Mouse (Mus musculus) neural tube, embryonic 15.5 days (tissue): ENCODE results near the gene Cuzd1. TPM values are rescaled to one million over a fixed set of nuclear protein-coding genes. Genes with fewer than 3 reads are reported as not detected.
A peak's percentile ranks its signal among the peaks of the same experiment; 100 is the strongest.

ENCODE experiments used
- ATAC-seq: fragments of 200-750 bp; cut with Nextera tagmentation; 2 replicates; pipeline ENCODE4 v1.8.0; 2017; ENCODE audit warnings: mild to moderate bottlenecking, moderate TSS enrichment, moderate library complexity; ENCODE audit not compliant: low FRiP score
- H3K27ac ChIP-seq: fragments of 300-500 bp; sonication (generic); replicated peaks from 2 replicates; pipeline ENCODE4 v1.5.1; 2015; ENCODE audit warnings: mild to moderate bottlenecking, inconsistent platforms
- H3K27me3 ChIP-seq: fragments of 300-500 bp; sonication (generic); replicated peaks from 2 replicates; pipeline ENCODE4 v1.6.1; 2015; ENCODE audit warnings: inconsistent platforms
- H3K36me3 ChIP-seq: fragments of 300-500 bp; sonication (generic); 2 replicates; pipeline ENCODE4 v1.6.1; 2015; ENCODE audit warnings: inconsistent platforms
- H3K4me1 ChIP-seq: fragments of 300-500 bp; sonication (generic); 2 replicates; pipeline ENCODE4 v1.6.1; 2015; ENCODE audit warnings: inconsistent platforms
- H3K4me2 ChIP-seq: fragments of 300-500 bp; sonication (generic); 2 replicates; pipeline ENCODE4 v1.6.1; 2015; ENCODE audit warnings: inconsistent platforms, mild to moderate bottlenecking, moderate library complexity
- H3K4me3 ChIP-seq: fragments of 300-500 bp; sonication (generic); replicated peaks from 2 replicates; pipeline ENCODE4 v1.5.1; 2015; ENCODE audit warnings: mild to moderate bottlenecking, inconsistent platforms
- H3K9ac ChIP-seq: fragments of 300-500 bp; sonication (generic); replicated peaks from 2 replicates; pipeline ENCODE4 v1.6.1; 2015; ENCODE audit warnings: mild to moderate bottlenecking, inconsistent platforms
- H3K9me3 ChIP-seq: fragments of 300-500 bp; sonication (generic); replicated peaks from 2 replicates; pipeline ENCODE4 v1.6.1; 2016; ENCODE audit warnings: inconsistent platforms
- WGBS: fragments of 180-500 bp; shearing (Covaris S2); methylation state at CpG from one replicate; pipeline ENCODE4 v1.1.7; 2015; ENCODE audit warnings: mixed read lengths; 5-methylcytosine and 5-hydroxymethylcytosine counted together
- polyA plus RNA-seq: library from polyadenylated mRNA; unstranded; fragments of >200 nt; fragmentation: Nextera tagmentation; extraction: Ambion mirVana; gene quantifications from 2 replicates; pipeline ENCODE4 v1.2.1, GENCODE M21; 2015

Cuzd1 gene
- polyA plus RNA-seq, result 0.13 TPM in 1 of 2 replicates, not detected in the other

DNA sequence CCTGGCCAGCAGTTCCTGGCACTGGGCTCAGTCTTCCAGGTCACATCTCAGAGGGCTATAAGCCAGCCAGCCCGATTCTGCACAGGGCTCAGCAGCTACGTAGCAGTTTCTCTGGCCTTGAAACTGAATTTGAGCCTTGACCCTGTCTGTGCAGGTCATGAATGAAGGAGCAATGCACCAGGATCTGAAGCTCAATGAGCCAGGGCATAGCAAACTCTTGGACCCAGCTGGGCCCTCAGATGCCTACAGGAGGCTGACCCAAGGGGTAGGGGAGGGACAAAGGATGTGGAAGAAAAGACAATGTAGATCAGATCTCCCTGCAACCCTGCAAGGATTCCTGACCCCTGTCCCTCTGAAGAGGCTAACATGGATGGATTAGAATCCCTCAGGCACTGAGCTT lies at the start of gene Cuzd1:
Gene Cuzd1 (minus strand): TSS at position 101 of the 400 bp plus-strand sequence.
- ATAC-seq, result no peak
- 85% methylated on average over 2 of the region's 2 CpGs for WGBS

DNA sequence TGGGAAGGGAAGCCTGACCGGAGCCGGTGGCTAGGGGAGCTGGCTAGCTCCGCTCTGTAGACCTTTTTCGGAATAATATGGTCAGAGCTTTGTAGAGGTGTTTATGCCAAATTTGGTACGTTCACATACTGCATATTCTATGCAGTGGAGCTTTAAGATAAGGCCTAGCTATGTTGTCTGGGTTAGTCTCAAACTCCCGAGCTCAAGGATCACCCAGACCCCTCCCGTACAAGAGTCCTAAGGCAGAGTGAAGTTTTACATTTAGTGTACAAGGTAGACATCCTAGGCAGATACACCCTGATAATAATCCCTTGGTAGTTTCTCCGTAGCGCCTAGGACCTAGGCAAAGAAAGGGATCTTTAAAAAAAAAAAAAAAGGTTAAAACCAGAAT lies 49.4 kb upstream of the Cuzd1 start:
- Histone ChIP-seq H3K9me3 (no peaks in the 10 kb centered on the region), H3K4me1 (peaks cover 11% of the 10 kb centered on the region), H3K9ac (peak overlapping the region; percentile 90), H3K4me3 (peak overlapping the region; percentile 75), H3K36me3 (0 out of 2 replicates have a peak, but pooled peaks cover 6% of the 10 kb centered on the region), H3K27ac (peak overlapping the region; percentile 94), H3K27me3 (no peaks in the 10 kb centered on the region), H3K4me2 (peak overlapping the region; percentile 65)
- ATAC-seq, result no peak; the same call in none of the 2 replicates
- WGBS, result 7% methylated on average over 9 of the region's 9 CpGs

More for the DNA sequence above, at the start of gene Cuzd1:
- Histone ChIP-seq H3K4me1 (no peaks in the 10 kb centered on the region), H3K4me3 (no peak within 1 kb of the TSS), H3K9me3 (no peaks in the 10 kb centered on the region), H3K27me3 (no peaks in the 10 kb centered on the region), H3K36me3 (no peaks in the 10 kb centered on the region), H3K9ac (no peak within 1 kb of the TSS), H3K4me2 (no peak within 1 kb of the TSS), H3K27ac (no peak within 1 kb of the TSS)

DNA sequence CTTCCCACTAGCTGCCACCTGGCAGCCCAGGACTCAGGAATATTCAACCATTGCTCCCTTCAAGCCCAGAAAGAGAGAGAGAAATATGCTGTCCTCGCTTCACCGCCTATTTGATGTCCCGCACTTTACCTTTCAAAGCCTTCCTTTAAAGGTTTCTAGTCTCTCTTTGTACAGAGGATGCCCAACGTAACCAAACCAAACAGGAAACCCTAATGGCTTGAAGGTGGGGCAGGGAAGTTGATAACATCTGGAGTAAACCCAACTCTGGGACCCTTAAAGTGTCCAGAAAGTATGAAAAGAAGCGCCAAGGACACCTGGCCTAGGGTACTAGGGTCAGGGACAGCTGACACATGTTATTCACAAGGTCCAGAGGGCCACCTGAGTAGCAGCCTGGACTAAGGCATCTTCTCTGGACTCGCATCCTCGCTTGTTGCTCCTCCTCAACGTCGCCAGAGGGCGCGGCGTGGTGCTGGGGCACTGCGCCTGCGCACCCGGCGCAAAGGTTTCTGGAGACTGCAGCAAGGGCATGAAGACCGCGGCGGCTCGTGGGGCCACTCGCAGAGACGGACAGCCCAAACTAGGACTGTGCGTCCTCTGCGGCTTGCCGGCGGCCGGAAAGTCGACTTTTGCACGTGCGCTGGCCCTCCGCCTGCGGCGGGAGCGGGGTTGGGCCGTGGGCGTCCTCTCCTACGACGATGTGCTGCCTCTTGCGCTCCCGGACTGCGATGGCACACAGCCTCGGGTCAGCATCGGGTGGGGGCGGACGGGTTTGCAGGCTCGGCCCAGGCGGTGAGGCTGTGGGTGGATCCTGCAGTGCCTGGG lies 48.8 kb upstream of the Cuzd1 start, which contains the start of gene Pstk:
Gene Pstk (plus strand): TSS at position 494 of the 822 bp plus-strand sequence.
- Histone ChIP-seq H3K27ac (peak within 1 kb of the TSS; percentile 94), H3K9me3 (no peaks in the 10 kb centered on the region), H3K36me3 (0 out of 2 replicates have a peak, but pooled peaks cover 6% of the 10 kb centered on the region), H3K27me3 (no peaks in the 10 kb centered on the region), H3K4me1 (peaks cover 11% of the 10 kb centered on the region), H3K9ac (peak within 1 kb of the TSS; percentile 90), H3K4me2 (peak within 1 kb of the TSS; percentile 65), H3K4me3 (peak within 1 kb of the TSS; percentile 75)
- peak; percentile 94 for ATAC-seq
- WGBS, result 5% methylated on average over 47 of the region's 47 CpGs

DNA sequence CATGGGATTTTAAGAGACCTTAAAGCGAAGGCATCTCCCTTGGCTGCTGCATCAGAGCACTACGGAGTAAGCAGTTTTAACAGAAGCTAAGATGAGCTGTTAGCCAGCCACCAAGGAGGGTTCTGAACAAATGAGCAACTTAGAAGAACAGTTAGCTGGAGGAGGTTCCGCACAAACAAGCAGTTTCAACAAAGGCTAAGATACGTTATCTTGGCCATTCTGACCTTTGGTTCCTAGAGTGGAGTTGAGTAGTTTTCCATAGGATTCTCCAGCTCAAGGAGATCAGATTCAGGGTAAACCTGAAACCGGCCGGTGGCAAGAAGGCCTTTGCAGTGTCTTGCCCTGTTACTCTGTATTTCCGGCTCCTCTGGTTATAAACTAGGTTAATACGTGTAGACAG lies 42.0 kb upstream of the Cuzd1 start:
- no peak overlapping the region for H3K4me2 ChIP-seq
- WGBS, result 94% methylated on average over 8 of the region's 8 CpGs
- H3K27ac ChIP-seq, result no peak overlapping the region
- H3K4me3 ChIP-seq, result no peak overlapping the region
- peaks cover 3% of the 10 kb centered on the region; the same call in 1 of the 2 replicates for H3K36me3 ChIP-seq
- H3K9ac ChIP-seq, result no peak overlapping the region
- H3K27me3 ChIP-seq, result no peaks in the 10 kb centered on the region
- H3K9me3 ChIP-seq, result no peaks in the 10 kb centered on the region
- ATAC-seq, result no peak
- peaks cover 17% of the 10 kb centered on the region for H3K4me1 ChIP-seq

DNA sequence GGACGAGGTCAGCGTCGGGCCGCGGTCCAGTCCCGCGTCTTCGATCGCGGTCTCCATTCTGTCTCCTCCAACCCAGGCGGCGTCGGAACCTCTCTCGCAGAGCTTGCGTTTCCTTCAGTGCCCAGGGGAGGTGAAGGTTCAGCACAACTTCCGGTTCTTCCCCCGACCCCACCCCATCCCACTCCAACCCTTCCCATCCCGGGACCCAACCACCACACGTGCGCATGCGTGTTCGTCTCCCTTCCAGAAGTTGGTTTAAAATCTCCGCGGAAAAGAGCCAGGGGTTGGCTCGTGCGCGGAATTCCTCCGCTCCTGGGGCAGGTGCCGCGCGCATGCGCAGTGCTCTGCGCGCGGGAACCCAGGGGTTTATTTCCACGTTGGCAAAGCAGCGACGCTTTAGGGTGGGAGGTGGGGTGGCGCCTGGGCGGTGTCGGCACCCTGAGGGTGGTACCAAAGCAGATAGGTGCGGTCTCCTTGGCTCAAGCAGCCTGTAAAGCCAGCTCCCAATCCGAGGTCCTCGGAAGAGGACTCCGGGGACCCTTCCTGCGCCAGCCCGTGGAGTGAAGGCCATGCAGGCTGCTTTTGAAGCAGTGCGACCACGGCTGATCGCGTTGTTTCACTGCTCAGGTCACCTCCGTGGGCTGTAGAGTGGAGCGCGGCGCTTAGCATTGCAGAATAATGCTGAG lies 40.7 kb upstream of the Cuzd1 start, which contains the start of gene 2310057M21Rik:
Gene 2310057M21Rik (minus strand): TSS at position 145 of the 686 bp plus-strand sequence.
- H3K9me3 ChIP-seq, result no peaks in the 10 kb centered on the region
- peak within 1 kb of the TSS; percentile 96 for H3K4me2 ChIP-seq
- H3K9ac ChIP-seq, result peak within 1 kb of the TSS; percentile 83
- ATAC-seq, result peak; percentile 97
- no peaks in the 10 kb centered on the region for H3K27me3 ChIP-seq
- peaks cover 13% of the 10 kb centered on the region for H3K36me3 ChIP-seq
- H3K27ac ChIP-seq, result peak within 1 kb of the TSS; percentile 89
- peak within 1 kb of the TSS; percentile 84 for H3K4me3 ChIP-seq
- under 1% methylated on average over 55 of the region's 55 CpGs for WGBS
- peaks cover 17% of the 10 kb centered on the region for H3K4me1 ChIP-seq

DNA sequence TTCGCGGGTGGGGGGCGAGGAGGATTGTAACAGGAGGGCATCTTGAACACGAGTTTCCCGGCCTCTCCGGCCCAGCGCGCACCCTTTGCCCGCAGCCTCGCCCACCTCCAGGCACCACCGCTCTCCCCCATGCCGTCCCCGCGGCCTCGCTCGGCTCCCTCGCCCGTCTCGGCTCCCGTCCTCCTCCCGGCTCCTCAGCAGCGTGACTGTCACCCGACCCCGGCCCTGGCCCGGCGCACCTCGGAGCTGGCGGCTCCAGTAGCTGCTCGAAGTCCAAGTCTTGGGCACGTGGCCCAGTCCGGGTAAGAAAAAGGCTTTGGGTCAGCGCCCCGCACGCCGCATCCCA lies 40.1 kb upstream of the Cuzd1 start:
- under 1% methylated on average over 35 of the region's 35 CpGs for WGBS

DNA sequence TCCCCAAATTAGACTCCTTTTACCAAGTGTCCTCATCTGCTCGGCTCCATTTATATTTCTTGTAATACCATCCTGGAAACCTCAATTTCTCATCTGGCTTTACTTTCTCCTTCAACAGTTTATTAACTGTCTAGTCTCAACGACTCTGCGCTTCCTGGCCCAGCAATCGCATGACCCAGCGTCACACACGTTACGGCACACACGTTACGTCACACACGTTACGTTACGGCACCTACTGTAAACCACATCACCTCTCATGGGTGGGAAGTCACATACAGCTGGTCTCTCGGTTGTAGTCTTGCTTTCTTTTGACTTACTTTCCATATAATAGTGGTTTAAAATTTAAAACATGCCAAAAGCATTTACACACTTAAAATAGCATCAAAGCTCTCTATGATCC lies 34.0 kb upstream of the Cuzd1 start:
- H3K4me1 ChIP-seq, result peaks cover 3% of the 10 kb centered on the region
- H3K27me3 ChIP-seq, result no peaks in the 10 kb centered on the region
- H3K4me3 ChIP-seq, result no peak overlapping the region
- 98% methylated on average over 13 of the region's 13 CpGs for WGBS
- peaks cover 51% of the 10 kb centered on the region for H3K36me3 ChIP-seq
- no peak overlapping the region for H3K4me2 ChIP-seq
- no peak for ATAC-seq
- no peak overlapping the region for H3K27ac ChIP-seq
- H3K9ac ChIP-seq, result no peak overlapping the region
- no peaks in the 10 kb centered on the region for H3K9me3 ChIP-seq

More for the DNA sequence above, 40.1 kb upstream of the Cuzd1 start:
- H3K9me3 ChIP-seq, result no peaks in the 10 kb centered on the region
- H3K4me1 ChIP-seq, result peaks cover 17% of the 10 kb centered on the region
- no peaks in the 10 kb centered on the region for H3K27me3 ChIP-seq
- peak; percentile 83 for ATAC-seq
- H3K9ac ChIP-seq, result peak overlapping the region; percentile 83
- peak overlapping the region; percentile 84 for H3K4me3 ChIP-seq
- H3K36me3 ChIP-seq, result peaks cover 18% of the 10 kb centered on the region
- H3K4me2 ChIP-seq, result peak overlapping the region; percentile 96
- peak overlapping the region; percentile 89 for H3K27ac ChIP-seq

DNA sequence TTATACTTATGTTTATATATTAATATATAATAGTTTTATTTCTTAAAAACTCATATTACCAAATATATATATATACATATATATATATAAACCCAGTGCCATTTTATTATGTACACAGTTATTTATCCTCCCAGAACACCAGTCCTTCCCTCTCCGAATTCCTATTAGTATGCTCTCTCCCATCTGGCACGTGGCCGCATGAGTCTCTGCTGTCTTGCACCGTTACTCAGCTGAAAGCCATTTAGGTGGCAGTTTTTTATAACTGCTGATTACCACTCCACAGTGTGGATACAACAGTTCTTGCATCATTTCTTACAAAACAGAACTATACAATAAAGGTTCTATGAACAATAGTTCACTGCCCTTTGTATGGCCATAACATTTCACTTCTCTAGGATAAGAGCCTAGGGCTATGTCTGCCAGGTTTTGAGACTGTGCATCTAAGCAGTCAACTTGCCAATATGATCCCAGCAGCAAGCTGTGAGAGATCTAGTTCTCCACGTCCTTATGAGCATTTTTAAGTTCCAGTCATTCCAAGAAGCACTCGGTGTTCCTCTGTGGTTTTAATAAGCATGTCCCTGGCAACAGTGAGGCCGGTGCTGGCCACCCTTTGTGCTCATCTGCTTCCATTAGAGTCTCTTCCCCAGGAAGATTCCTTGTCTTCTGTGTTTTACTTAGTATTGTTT lies 23.9 kb upstream of the Cuzd1 start:
- no peaks in the 10 kb centered on the region for H3K27me3 ChIP-seq
- H3K4me3 ChIP-seq, result no peak overlapping the region
- H3K4me2 ChIP-seq, result no peak overlapping the region
- no peaks in the 10 kb centered on the region for H3K9me3 ChIP-seq
- H3K27ac ChIP-seq, result no peak overlapping the region
- WGBS, result 49% methylated on average over 7 of the region's 7 CpGs
- H3K36me3 ChIP-seq, result peaks cover 39% of the 10 kb centered on the region
- no peaks in the 10 kb centered on the region for H3K4me1 ChIP-seq
- ATAC-seq, result no peak
- H3K9ac ChIP-seq, result no peak overlapping the region

DNA sequence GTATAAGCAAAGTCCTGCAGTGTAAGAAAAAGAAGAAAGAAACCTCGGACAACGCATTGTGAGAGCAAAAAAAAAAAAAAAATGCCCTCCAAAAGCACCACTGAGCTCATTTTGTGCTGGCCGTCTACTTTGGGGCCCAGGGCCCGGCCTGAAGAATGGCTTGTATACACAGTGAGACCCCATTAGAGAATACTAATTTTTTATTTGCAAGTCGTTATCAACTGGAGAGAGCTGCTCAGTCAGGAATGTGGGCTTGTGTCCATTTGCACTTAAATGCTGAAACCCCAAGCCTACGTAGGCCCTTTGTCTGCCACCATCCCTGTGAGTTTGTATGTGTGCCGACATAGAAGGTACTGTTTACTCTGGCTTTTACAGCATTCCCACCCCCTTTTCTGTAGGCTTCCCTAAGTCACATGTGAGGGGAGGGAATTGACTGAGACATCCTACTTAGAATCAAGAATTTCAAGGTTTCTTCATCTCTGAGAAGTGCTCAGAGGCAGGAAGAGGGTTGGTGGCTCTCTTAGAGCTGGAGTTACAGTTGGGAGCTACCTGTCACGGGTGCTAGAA lies 15.5 kb upstream of the Cuzd1 start:
- Histone ChIP-seq H3K27me3 (no peaks in the 10 kb centered on the region), H3K9ac (no peak overlapping the region), H3K4me2 (no peak overlapping the region), H3K9me3 (no peaks in the 10 kb centered on the region), H3K27ac (no peak overlapping the region), H3K4me3 (no peak overlapping the region), H3K4me1 (no peaks in the 10 kb centered on the region), H3K36me3 (peaks cover 18% of the 10 kb centered on the region)
- no peak for ATAC-seq
- WGBS, result 34% methylated on average over 8 of the region's 8 CpGs

DNA sequence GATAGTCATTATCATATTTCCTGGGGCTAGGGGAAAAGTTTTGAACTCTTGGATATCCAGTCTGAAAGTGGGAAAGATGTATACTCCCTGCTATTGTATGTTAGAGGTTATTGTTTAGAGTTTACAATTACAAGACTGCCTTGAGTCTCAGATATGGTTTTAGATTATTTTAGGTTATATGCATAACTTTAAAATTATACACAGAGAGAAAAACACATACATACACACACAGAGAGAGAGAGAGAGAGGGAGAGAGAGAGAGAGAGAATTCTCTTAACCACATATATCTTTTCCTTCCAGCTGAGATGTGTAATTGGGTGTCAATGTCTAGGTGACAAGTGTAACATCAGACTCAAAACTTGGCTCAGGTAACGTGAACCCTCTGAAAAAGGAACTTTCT lies 11.5 kb upstream of the Cuzd1 start, which contains the start of gene Fam24a:
Gene Fam24a (plus strand): TSS at position 301 of the 400 bp plus-strand sequence.
- Histone ChIP-seq H3K27ac (no peak within 1 kb of the TSS), H3K9me3 (no peaks in the 10 kb centered on the region), H3K4me3 (no peak within 1 kb of the TSS), H3K4me2 (no peak within 1 kb of the TSS), H3K4me1 (no peaks in the 10 kb centered on the region), H3K9ac (no peak within 1 kb of the TSS), H3K27me3 (no peaks in the 10 kb centered on the region), H3K36me3 (no peaks in the 10 kb centered on the region; the same call in 1 of the 2 replicates)
- WGBS, result 48% methylated on average over 1 of the region's 1 CpGs
- ATAC-seq, result no peak

DNA sequence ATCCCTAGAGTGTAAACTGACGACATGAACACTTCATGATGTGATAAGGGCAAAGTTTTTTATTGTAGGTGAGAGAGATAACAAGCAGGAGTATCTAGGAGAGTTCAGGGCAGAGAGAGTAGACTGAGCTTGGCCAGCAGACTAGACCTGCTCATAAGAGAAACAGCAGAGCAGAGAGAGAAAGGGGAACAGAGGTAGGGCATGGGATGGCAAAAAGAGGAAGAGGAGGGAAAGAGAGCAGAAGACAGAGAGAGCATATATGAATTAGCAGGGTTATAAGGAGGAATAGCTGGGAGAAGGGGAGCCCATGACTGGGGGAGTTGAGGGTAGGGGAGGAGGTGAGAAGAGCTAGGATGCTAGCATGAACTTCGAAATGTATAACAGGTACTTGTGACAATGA lies 9.6 kb upstream of the Cuzd1 start:
- WGBS, result 88% methylated on average over 2 of the region's 2 CpGs
- H3K4me3 ChIP-seq, result no peak overlapping the region
- ATAC-seq, result no peak
- H3K27ac ChIP-seq, result no peak overlapping the region
- no peaks in the 10 kb centered on the region for H3K27me3 ChIP-seq
- H3K9me3 ChIP-seq, result no peaks in the 10 kb centered on the region
- no peaks in the 10 kb centered on the region for H3K36me3 ChIP-seq
- no peak overlapping the region for H3K4me2 ChIP-seq
- no peaks in the 10 kb centered on the region for H3K4me1 ChIP-seq
- no peak overlapping the region for H3K9ac ChIP-seq
